ENCODE assay signal across 12 mouse cellular contexts in the genomic region with DNA sequence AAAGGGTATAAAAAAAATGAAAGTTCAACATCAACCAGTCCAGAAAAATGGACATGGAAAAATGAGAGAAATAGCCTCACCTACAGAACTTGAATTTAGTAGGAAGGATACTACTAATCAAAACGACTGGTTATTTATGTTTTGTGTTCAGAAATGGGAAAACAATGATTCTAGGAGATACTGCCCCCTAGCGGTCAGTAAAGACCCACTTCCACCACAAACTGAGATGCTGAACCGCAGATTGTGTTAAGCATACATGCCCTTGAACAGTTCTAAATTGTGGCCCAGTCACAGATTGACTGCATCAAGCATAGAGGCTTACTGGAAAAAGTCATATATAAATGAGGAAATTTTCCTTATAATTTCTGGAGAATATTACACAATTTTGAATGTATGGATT.
A peak's percentile ranks its signal among the peaks of the same experiment; 100 is the strongest.
DNase-seq lines count a peak whose midpoint lies in the region; ATAC-seq and TF ChIP-seq lines count a peak whose summit lies in the region.
"Had no signal": no experiment of that assay in that cellular context is flagged by ENCODE, and none has a peak within 500 bp of the region (broad histone marks: within the 10 kb centered on the region; RNA-seq: fewer than 3 reads in every experiment).

No protein-coding gene starts in this region.

- H3K36me3 ChIP-seq in G1E (replicated peaks): no peaks in the 10 kb centered on the region
- H3K36me3 ChIP-seq: hindbrain, embryonic 15.5 days; liver, embryonic 13.5 days had no signal

- peak; percentile 45 to 49 for DNase-seq in cerebellum, postnatal 14 days
- DNase-seq in cerebellum, adult 9-10 months: no peak
- DNase-seq in layer of hippocampus, adult 2 months (ENCODE audit: low spot score in 2 of 2): peak in 1 of 2 experiments; percentile 49
- DNase-seq in layer of hippocampus, adult 9-11 months: no peak
- DNase-seq in G1E (ENCODE audit: low spot score): no peak
- DNase-seq in embryo, embryonic 9.5 days (ENCODE audit: extremely low spot score): peak; percentile 6
- DNase-seq in frontal cortex, postnatal 10 days (ENCODE audit: low spot score in 2 of 2): no peak
- DNase-seq: cerebellum, adult 11 months; liver, embryonic 13.5 days had no signal

- ATAC-seq in G1E (ENCODE audit: extremely low read depth, insufficient number of reproducible peaks, low FRiP score, poor library complexity, severe bottlenecking): no peak
- no peak for ATAC-seq in erythroblast, adult 5-6 weeks (replicated peaks; ENCODE audit: low FRiP score, poor library complexity, severe bottlenecking)
- ATAC-seq: forebrain, embryonic 16.5 days had no signal

- H3K27ac ChIP-seq in layer of hippocampus, adult 2 months: no peak overlapping the region
- H3K27ac ChIP-seq: hindbrain, embryonic 15.5 days; liver, embryonic 13.5 days had no signal

- peaks cover 3% of the 10 kb centered on the region; the same call in 1 of the 2 replicates for H3K9me3 ChIP-seq in G1E (replicated peaks)
- H3K9me3 ChIP-seq: hindbrain, embryonic 15.5 days; liver, embryonic 13.5 days had no signal

- H3K4me3 ChIP-seq in layer of hippocampus, adult 2 months: no peak overlapping the region
- H3K4me3 ChIP-seq in G1E (ENCODE audit: low read depth, low read length): no peak overlapping the region
- H3K4me3 ChIP-seq: hindbrain, embryonic 15.5 days; liver, embryonic 13.5 days had no signal

- TF ChIP-seq CTCF in layer of hippocampus, adult 2 months (conservative IDR thresholded peaks at IDR 0.05): peak; percentile 87
- peak; percentile 42 for TF ChIP-seq CTCF in G1E (IDR thresholded peaks at IDR 0.05; ENCODE audit: low read depth, low read length)

- no peaks in the 10 kb centered on the region for H3K4me1 ChIP-seq in G1E (ENCODE audit: insufficient read depth, low read depth, low read length)
- H3K4me1 ChIP-seq: hindbrain, embryonic 15.5 days; liver, embryonic 13.5 days had no signal

- no peaks in the 10 kb centered on the region for H3K27me3 ChIP-seq in G1E (ENCODE audit: insufficient read depth, low read length)
- H3K27me3 ChIP-seq: hindbrain, embryonic 15.5 days; liver, embryonic 13.5 days had no signal

Comparison
In these comparisons a context has a peak if more than half of its experiments do, and no peak if none do; other contexts are left out.
1. DNase-seq: peak in cerebellum, postnatal 14 days (2 of 2) and embryo, embryonic 9.5 days (single experiment); none in cerebellum, adult 9-10 months (single experiment), layer of hippocampus, adult 9-11 months (single experiment), G1E (single experiment) and frontal cortex, postnatal 10 days (0 of 2).